Mouse (Mus musculus): ENCODE measurements around the gene Bcl2a1d.
"Not testable (repeated sequence)": the region's sequence is repeated elsewhere in the genome, so short reads cannot be mapped to it uniquely, and the experiment has no call there.

Bcl2a1d gene

GRCm38 (mm10) chr9:88698746-88699145, 33.0 kb downstream of the Bcl2a1d start:
- not testable (repeated sequence) for DNase-seq (ENCODE audit: low read depth, low spot score)

GRCm38 (mm10) chr9:88691307-88691706, 40.4 kb downstream of the Bcl2a1d start:
- DNase-seq (ENCODE audit: low read depth, low spot score): not testable (repeated sequence)

DNA sequence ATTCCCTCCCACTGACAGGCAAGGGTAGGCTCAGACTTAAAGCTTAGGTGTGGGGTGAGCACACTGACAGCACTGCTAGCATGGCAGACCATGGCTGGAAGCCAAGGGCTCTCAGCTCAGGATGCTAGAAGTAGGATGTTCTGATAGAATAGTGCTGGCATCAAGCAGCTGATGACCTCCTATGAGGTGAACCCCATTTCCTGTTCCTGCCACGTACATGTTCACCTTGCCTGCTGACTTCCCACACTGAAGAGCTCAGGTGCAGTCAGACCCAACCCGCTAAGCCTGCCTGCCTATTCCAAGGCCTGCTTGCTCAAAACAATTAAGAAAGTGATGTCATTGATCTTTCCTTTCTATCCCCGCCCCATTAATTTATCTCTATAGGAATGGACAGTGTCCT, 42.3 kb downstream of the Bcl2a1d start:
- not testable (repeated sequence) for DNase-seq (ENCODE audit: low read depth, low spot score)

GRCm38 (mm10) chr9:88686719-88687118, 45.0 kb downstream of the Bcl2a1d start:
- not testable (repeated sequence) for DNase-seq (ENCODE audit: low read depth, low spot score)

Measured in WW6 (cell line).